Mouse (Mus musculus): Measurements from ENCODE around the gene Cpa4. TPM values are rescaled to one million over a fixed set of nuclear protein-coding genes. Genes with fewer than 3 reads are reported as not detected.
A peak's percentile ranks its signal among the peaks of the same experiment; 100 is the strongest.

The Cpa4 gene
- polyA plus RNA-seq, 1 experiment from 2014 or later = 0.14 TPM

DNA sequence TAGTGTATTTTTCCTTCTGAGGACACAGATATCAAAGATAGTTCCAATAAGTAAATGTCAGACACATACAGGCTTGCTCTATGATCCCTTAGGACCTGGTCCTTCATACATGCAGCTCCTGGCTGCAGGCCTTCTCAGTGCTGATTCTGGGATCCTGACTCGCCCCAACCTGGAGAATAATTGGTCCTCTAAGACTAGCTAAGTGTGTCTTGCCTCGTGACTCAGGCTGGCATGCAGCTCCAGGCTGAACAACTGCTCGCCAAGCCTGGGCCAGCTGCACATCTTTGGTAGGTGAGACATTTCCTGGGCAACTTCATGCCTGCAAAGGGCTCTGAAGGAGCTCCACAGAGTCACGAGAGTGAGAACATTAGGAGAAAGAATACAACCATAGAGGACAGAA lies 6.0 kb upstream of the Cpa4 start:
- no peaks in the 10 kb centered on the region for H3K9me3 ChIP-seq (ENCODE audit: low read depth, low read length)
- no peak overlapping the region for H3K27ac ChIP-seq (ENCODE audit: low read depth)
- H3K4me1 ChIP-seq (ENCODE audit: insufficient read depth) = no peaks in the 10 kb centered on the region
- no peak overlapping the region for H3K4me3 ChIP-seq (ENCODE audit: low read depth, low read length)
- H3K9ac ChIP-seq = no peak overlapping the region
- no peaks in the 10 kb centered on the region for H3K36me3 ChIP-seq (ENCODE audit: insufficient read depth)
- H3K4me2 ChIP-seq = no peak overlapping the region
- TF ChIP-seq CTCF (IDR thresholded peaks at IDR 0.05; ENCODE audit: low read depth) = no peak
- WGBS = 66% methylated on average over 4 of the region's 4 CpGs
- H3K27me3 ChIP-seq (ENCODE audit: insufficient read depth, low read length) = no peaks in the 10 kb centered on the region
- ATAC-seq (ENCODE audit: insufficient read depth) (no peak), DNase-seq (no peak)

DNA sequence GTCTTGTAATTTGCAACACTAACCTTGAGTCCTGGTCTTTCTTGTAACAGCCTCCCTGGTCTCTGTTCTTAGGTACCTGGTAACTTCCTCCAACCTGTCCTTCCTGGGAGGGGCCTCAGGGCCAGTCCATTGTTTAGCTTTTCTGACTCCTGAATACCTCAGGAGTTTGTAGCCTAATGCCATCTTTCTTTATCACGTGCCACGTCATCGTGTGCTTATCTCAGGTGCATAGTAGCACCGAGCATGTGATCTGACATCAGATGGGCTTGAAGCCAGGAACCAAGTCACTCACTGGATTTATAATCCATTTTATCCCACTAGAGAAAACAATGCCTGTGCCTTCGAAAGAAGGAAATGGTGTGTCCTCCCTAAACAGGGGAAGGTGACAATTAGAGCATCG lies 4.6 kb upstream of the Cpa4 start:
- Histone ChIP-seq H3K9me3 (ENCODE audit: low read depth, low read length) (no peaks in the 10 kb centered on the region), H3K36me3 (ENCODE audit: insufficient read depth) (no peaks in the 10 kb centered on the region), H3K4me2 (no peak overlapping the region), H3K27ac (ENCODE audit: low read depth) (no peak overlapping the region), H3K4me3 (ENCODE audit: low read depth, low read length) (no peak overlapping the region), H3K4me1 (ENCODE audit: insufficient read depth) (no peaks in the 10 kb centered on the region), H3K9ac (no peak overlapping the region), H3K27me3 (ENCODE audit: insufficient read depth, low read length) (no peaks in the 10 kb centered on the region)
- WGBS = 57% methylated on average over 6 of the region's 6 CpGs
- TF ChIP-seq CTCF (IDR thresholded peaks at IDR 0.05; ENCODE audit: low read depth) = no peak
- DNase-seq = no peak
- ATAC-seq (ENCODE audit: insufficient read depth) = no peak

DNA sequence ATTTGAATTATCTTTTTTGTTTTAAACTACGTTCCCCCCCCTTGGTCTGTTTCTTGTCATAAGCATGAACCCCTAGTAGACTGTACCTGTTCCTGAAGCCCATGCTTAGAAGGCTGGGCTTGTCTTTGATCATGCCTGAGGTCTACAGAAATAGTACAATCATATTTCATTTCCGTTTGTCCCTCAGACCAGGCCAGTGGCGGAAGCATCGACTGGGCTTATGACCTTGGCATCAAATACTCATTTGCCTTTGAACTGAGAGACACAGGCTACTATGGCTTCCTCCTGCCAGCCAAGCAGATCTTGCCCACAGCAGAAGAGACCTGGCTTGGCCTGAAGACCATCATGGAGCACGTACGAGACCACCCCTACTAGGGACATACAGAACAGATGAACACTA lies 4.1 kb upstream of the Cpa4 start:
- DNase-seq (no peak), ATAC-seq (ENCODE audit: insufficient read depth) (no peak)
- TF ChIP-seq CTCF (IDR thresholded peaks at IDR 0.05; ENCODE audit: low read depth) = no peak
- Histone ChIP-seq H3K27me3 (ENCODE audit: insufficient read depth, low read length) (no peaks in the 10 kb centered on the region), H3K4me2 (no peak overlapping the region), H3K4me3 (ENCODE audit: low read depth, low read length) (no peak overlapping the region), H3K4me1 (ENCODE audit: insufficient read depth) (no peaks in the 10 kb centered on the region), H3K27ac (ENCODE audit: low read depth) (no peak overlapping the region), H3K36me3 (ENCODE audit: insufficient read depth) (no peaks in the 10 kb centered on the region), H3K9ac (no peak overlapping the region), H3K9me3 (ENCODE audit: low read depth, low read length) (no peaks in the 10 kb centered on the region)
- WGBS = 89% methylated on average over 6 of the region's 6 CpGs

GRCm38 (mm10) chr6:30569331-30569730 lies 1.2 kb downstream of the Cpa4 start:
- ATAC-seq (ENCODE audit: insufficient read depth) (no peak), DNase-seq (no peak)
- no peak overlapping the region for H3K9ac ChIP-seq
- no peak overlapping the region for H3K4me3 ChIP-seq (ENCODE audit: low read depth, low read length)
- no peaks in the 10 kb centered on the region for H3K27me3 ChIP-seq (ENCODE audit: insufficient read depth, low read length)
- no peak overlapping the region for H3K27ac ChIP-seq (ENCODE audit: low read depth)
- H3K4me1 ChIP-seq (ENCODE audit: insufficient read depth) = peaks cover 8% of the 10 kb centered on the region
- WGBS = 80% methylated on average over 10 of the region's 10 CpGs
- no peak overlapping the region for H3K4me2 ChIP-seq
- no peaks in the 10 kb centered on the region for H3K9me3 ChIP-seq (ENCODE audit: low read depth, low read length)
- TF ChIP-seq CTCF (IDR thresholded peaks at IDR 0.05; ENCODE audit: low read depth) = no peak
- no peaks in the 10 kb centered on the region for H3K36me3 ChIP-seq (ENCODE audit: insufficient read depth)

DNA sequence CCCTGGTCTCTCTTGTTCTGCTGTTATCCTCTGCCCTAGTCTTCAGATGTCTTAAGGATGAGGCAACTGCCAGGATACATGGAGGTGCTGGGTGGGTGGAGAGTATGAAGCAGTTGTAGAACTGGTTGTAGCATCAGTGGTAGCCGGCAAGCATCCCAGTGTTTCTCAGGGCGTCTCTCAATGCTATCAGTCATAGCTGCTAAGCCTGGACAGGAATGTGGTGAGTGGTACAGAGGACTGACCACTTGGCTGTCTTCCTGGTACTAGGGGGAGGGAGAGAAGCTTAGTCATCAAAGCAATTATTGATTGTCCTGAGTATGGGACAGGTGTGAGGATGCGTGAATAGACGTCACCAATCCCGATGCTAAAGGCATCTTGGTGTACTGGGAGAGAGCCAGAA lies 1.8 kb downstream of the Cpa4 start:
- Histone ChIP-seq H3K27ac (ENCODE audit: low read depth) (no peak overlapping the region), H3K4me3 (ENCODE audit: low read depth, low read length) (no peak overlapping the region), H3K4me1 (ENCODE audit: insufficient read depth) (peaks cover 8% of the 10 kb centered on the region), H3K4me2 (no peak overlapping the region), H3K9me3 (ENCODE audit: low read depth, low read length) (no peaks in the 10 kb centered on the region), H3K36me3 (ENCODE audit: insufficient read depth) (no peaks in the 10 kb centered on the region), H3K9ac (no peak overlapping the region), H3K27me3 (ENCODE audit: insufficient read depth, low read length) (no peaks in the 10 kb centered on the region)
- WGBS = 73% methylated on average over 5 of the region's 5 CpGs
- ATAC-seq (ENCODE audit: insufficient read depth) = no peak
- TF ChIP-seq CTCF (IDR thresholded peaks at IDR 0.05; ENCODE audit: low read depth) = no peak
- no peak for DNase-seq

- TF ChIP-seq CTCF (IDR thresholded peaks at IDR 0.05; ENCODE audit: low read depth) = no peak
- Histone ChIP-seq H3K4me2 (no peak overlapping the region), H3K4me3 (ENCODE audit: low read depth, low read length) (no peak overlapping the region), H3K9me3 (ENCODE audit: low read depth, low read length) (no peaks in the 10 kb centered on the region), H3K9ac (no peak overlapping the region), H3K4me1 (ENCODE audit: insufficient read depth) (peaks cover 8% of the 10 kb centered on the region), H3K27ac (ENCODE audit: low read depth) (peak overlapping the region; percentile 62; the same call in 1 of the 2 replicates), H3K27me3 (ENCODE audit: insufficient read depth, low read length) (no peaks in the 10 kb centered on the region), H3K36me3 (ENCODE audit: insufficient read depth) (no peaks in the 10 kb centered on the region)
- WGBS = 42% methylated on average over 20 of the region's 20 CpGs
- ATAC-seq (ENCODE audit: insufficient read depth) = peak; percentile 86
- DNase-seq = peak; percentile 78
Measured at GRCm38 (mm10) chr6:30572456-30573311, 4.5 kb downstream of the Cpa4 start.

DNA sequence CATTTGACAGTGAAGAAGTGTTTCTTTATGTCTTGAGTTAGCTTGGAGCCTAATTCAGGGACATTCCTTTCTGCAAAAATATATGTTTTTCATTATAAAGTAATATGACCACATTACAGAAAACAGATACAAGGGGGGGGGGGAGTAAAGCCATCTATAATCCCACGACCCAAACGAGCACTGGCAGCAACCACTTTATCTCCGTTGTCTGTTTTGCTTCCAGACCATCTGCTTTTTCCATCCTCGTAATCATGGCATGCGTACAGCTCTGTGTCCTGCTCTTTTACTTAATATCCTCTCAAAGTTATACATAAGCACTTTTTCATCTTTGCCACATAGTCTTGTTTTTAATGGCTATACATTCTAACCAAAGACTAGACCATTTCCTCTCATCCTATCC lies 5.2 kb downstream of the Cpa4 start:
- Histone ChIP-seq H3K9ac (no peak overlapping the region), H3K4me2 (no peak overlapping the region), H3K27me3 (ENCODE audit: insufficient read depth, low read length) (no peaks in the 10 kb centered on the region), H3K36me3 (ENCODE audit: insufficient read depth) (no peaks in the 10 kb centered on the region), H3K27ac (ENCODE audit: low read depth) (no peak overlapping the region), H3K9me3 (ENCODE audit: low read depth, low read length) (no peaks in the 10 kb centered on the region), H3K4me1 (ENCODE audit: insufficient read depth) (peaks cover 8% of the 10 kb centered on the region), H3K4me3 (ENCODE audit: low read depth, low read length) (no peak overlapping the region)
- 52% methylated on average over 5 of the region's 5 CpGs for WGBS
- DNase-seq = no peak
- no peak for ATAC-seq (ENCODE audit: insufficient read depth)
- no peak for TF ChIP-seq CTCF (IDR thresholded peaks at IDR 0.05; ENCODE audit: low read depth)

All from lung, embryonic 14.5 days (tissue).